Mouse (Mus musculus) limb, embryonic 14.5 days (tissue): ENCODE results near the gene Fam104a. TPM values are rescaled to one million over a fixed set of nuclear protein-coding genes. Genes with fewer than 3 reads are reported as not detected.

ENCODE experiments used
- ATAC-seq: fragments of 200-750 bp; cut with Nextera tagmentation; 2 replicates; pipeline ENCODE4 v1.8.0; 2017; ENCODE audit warnings: low read depth, moderate number of reproducible peaks, moderate TSS enrichment; ENCODE audit not compliant: low FRiP score
- DNase-seq: peaks from one replicate; pipeline ENCODE4 v3.0.0-alpha.2; 2015; ENCODE audit warnings: low spot score
- H3K27ac ChIP-seq: fragments of 300-500 bp; sonication (generic); replicated peaks from 2 replicates; pipeline ENCODE4 v1.5.1; 2014; ENCODE audit warnings: low read depth, mild to moderate bottlenecking, low read length, moderate library complexity, mixed read lengths
- H3K27me3 ChIP-seq: fragments of 300-500 bp; sonication (generic); 2 replicates; pipeline ENCODE4 v1.6.1; 2014; ENCODE audit warnings: low read length, mixed read lengths; ENCODE audit not compliant: control insufficient read depth, insufficient read depth
- H3K36me3 ChIP-seq: fragments of 300-500 bp; sonication (generic); 2 replicates; pipeline ENCODE4 v1.6.1; 2014; ENCODE audit warnings: mild to moderate bottlenecking, low read length, moderate library complexity, mixed read lengths; ENCODE audit not compliant: control insufficient read depth, insufficient read depth
- H3K4me1 ChIP-seq: fragments of 300-500 bp; sonication (generic); 2 replicates; pipeline ENCODE4 v1.6.1; 2014; ENCODE audit warnings: antibody characterized with exemption, low read length, mixed read lengths; ENCODE audit not compliant: control insufficient read depth, insufficient read depth
- H3K4me2 ChIP-seq: fragments of 300-500 bp; sonication (generic); replicated peaks from 2 replicates; pipeline ENCODE4 v1.6.1; 2014; ENCODE audit warnings: low read depth, mild to moderate bottlenecking, low read length, moderate library complexity; ENCODE audit not compliant: severe bottlenecking
- H3K4me3 ChIP-seq: fragments of 300-500 bp; sonication (generic); replicated peaks from 2 replicates; pipeline ENCODE4 v1.5.1; 2014; ENCODE audit warnings: low read length
- H3K9ac ChIP-seq: fragments of 300-500 bp; sonication (generic); 2 replicates; pipeline ENCODE4 v1.6.1; 2014; ENCODE audit warnings: mild to moderate bottlenecking, low read depth, low read length, moderate library complexity; ENCODE audit not compliant: severe bottlenecking
- H3K9me3 ChIP-seq: fragments of 300-500 bp; sonication (generic); 2 replicates; pipeline ENCODE4 v1.6.1; 2016; ENCODE audit warnings: low read length; ENCODE audit not compliant: control insufficient read depth
- POLR2A ChIP-seq: fragments of 200-500 bp; IDR thresholded peaks from 2 replicates; pipeline ENCODE4 v1.8.0; 2012; ENCODE audit warnings: inconsistent platforms, mild to moderate bottlenecking, moderate library complexity, borderline replicate concordance; ENCODE audit not compliant: insufficient read depth, insufficient read length; ENCODE audit errors: extremely low read depth
- WGBS: fragments of 180-500 bp; shearing (Covaris S2); extraction: QIAGEN DNeasy Blood & Tissue Kit; methylation state at CpG from one replicate; pipeline ENCODE4 v1.1.7; 2014; 5-methylcytosine and 5-hydroxymethylcytosine counted together
- polyA plus RNA-seq, 2 experiments: library from polyadenylated mRNA; depleted of rRNA in 1 of 2; stranded (reverse) in 1 of 2; unstranded in 1 of 2; fragments of >200 nt; fragmentation: Nextera tagmentation in 1 of 2; extraction: Ambion mirVana in 1 of 2; gene quantifications; 2 replicates each; pipeline versions ENCODE4 v1.2.1 to v1.2.3; 2012 to 2014

Gene Fam104a
- polyA plus RNA-seq, 2 experiments, result 30.3 to 50.2 TPM

- H3K27ac ChIP-seq, result no peak overlapping the region
- ATAC-seq, result peak; percentile 53
Observed at GRCm38 (mm10) chr11:113611664-113612611, 72.0 kb downstream of the Fam104a start.

More at GRCm38 (mm10) chr11:113611664-113612611, 72.0 kb downstream of the Fam104a start:
- Histone ChIP-seq H3K4me2 (0 out of 2 replicates have a peak overlapping the region, but pooled peaks have one; percentile 26), H3K9ac (no peak overlapping the region), H3K27me3 (no peaks in the 10 kb centered on the region), H3K4me1 (peaks cover 9% of the 10 kb centered on the region; the same call in 1 of the 2 replicates), H3K36me3 (no peaks in the 10 kb centered on the region), H3K4me3 (no peak overlapping the region), H3K9me3 (no peaks in the 10 kb centered on the region)
- no peak for TF ChIP-seq POLR2A
- 19% methylated on average over 24 of the region's 24 CpGs for WGBS
- peak; percentile 60 for DNase-seq

Other genes starting within 250 kb of the Fam104a start
- 1.1 and 1.6 TPM in 2 replicates for gene Sstr2, start 64.8 kb downstream of the Fam104a start, polyA plus RNA-seq (2012; rRNA removed)
- 0.91 and 1.5 TPM in 2 replicates for gene Sstr2, start 64.8 kb downstream of the Fam104a start, polyA plus RNA-seq (2014; fragmentation: Nextera tagmentation; extraction: Ambion mirVana)
- 38.8 and 42.6 TPM in 2 replicates for gene Cog1, start 35.0 kb downstream of the Fam104a start, polyA plus RNA-seq (2012; rRNA removed)
- 26.7 and 30.9 TPM in 2 replicates for gene Cog1, start 35.0 kb downstream of the Fam104a start, polyA plus RNA-seq (2014; fragmentation: Nextera tagmentation; extraction: Ambion mirVana)
- 17.2 and 21.3 TPM in 2 replicates for gene Slc39a11, start 34.1 kb downstream of the Fam104a start, polyA plus RNA-seq (2012; rRNA removed)
- 24.5 and 26.9 TPM in 2 replicates for gene Slc39a11, start 34.1 kb downstream of the Fam104a start, polyA plus RNA-seq (2014; fragmentation: Nextera tagmentation; extraction: Ambion mirVana)
- 26.8 and 27.5 TPM in 2 replicates for gene D11Wsu47e, start 257 bp upstream of the Fam104a start, polyA plus RNA-seq (2012; rRNA removed)
- 20.9 and 29.5 TPM in 2 replicates for gene D11Wsu47e, start 257 bp upstream of the Fam104a start, polyA plus RNA-seq (2014; fragmentation: Nextera tagmentation; extraction: Ambion mirVana)
- gene Cpsf4l, start 25.9 kb upstream of the Fam104a start, polyA plus RNA-seq (2012; rRNA removed), result 0.88 and 1.3 TPM in 2 replicates
- 1.2 and 1.3 TPM in 2 replicates for gene Cpsf4l, start 25.9 kb upstream of the Fam104a start, polyA plus RNA-seq (2014; fragmentation: Nextera tagmentation; extraction: Ambion mirVana)
- gene Cdc42ep4, start 67.7 kb upstream of the Fam104a start, polyA plus RNA-seq (2012; rRNA removed), result 47.3 and 61.4 TPM in 2 replicates
- gene Cdc42ep4, start 67.7 kb upstream of the Fam104a start, polyA plus RNA-seq (2014; fragmentation: Nextera tagmentation; extraction: Ambion mirVana), result 49.6 and 57.3 TPM in 2 replicates